Mouse (Mus musculus): ENCODE results near the gene Syt5.

Syt5 gene

GRCm38 (mm10) chr7:4522292-4522691, 25.0 kb downstream of the Syt5 start:
- DNase-seq = peak; percentile 98

DNA sequence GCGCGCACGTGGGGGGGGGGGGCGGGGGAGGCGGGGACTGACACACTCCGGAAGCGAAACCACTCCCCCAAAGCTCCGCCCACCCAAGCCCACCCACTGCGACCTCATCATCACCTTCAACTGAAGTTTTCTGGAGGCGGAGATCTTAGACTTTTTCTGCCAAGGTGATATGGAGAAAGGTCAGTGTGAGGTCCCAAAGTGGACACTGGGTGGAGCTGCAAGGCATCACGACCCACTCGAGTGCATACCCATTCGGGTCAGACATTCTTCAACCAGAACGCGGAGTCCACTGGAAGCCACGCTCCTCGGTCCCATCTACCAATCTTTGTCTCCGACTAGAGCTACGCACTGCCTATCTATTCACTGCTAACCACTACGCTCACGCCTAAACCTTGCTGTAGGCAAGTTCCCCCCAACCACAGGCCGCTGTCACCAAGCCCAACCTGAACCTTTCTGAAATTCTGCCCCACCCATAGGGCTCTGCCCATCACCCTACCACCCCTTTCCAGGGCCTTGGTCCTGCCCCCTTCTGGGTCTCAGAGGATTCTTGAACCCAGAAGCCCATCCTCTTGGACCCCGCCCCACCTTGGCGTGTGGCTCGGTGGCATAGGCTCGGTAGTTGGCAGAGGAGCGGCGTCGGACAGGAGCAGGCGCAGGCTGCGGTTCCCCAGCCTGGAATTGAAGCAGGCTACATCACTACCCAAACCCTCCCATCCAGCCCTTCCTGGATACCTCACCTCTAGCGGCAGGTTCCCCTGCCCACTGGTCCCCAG, 25.9 kb downstream of the Syt5 start:
- DNase-seq = peak; percentile 96

- DNase-seq = no peak
Observed at GRCm38 (mm10) chr7:4518487-4518886, 28.9 kb downstream of the Syt5 start.

- DNase-seq = peak; percentile 94
Observed at GRCm38 (mm10) chr7:4516332-4517050, 30.9 kb downstream of the Syt5 start, which contains the start of gene Tnnt1. Gene Tnnt1, minus strand, starts transcription at chr7:4516382.

DNA sequence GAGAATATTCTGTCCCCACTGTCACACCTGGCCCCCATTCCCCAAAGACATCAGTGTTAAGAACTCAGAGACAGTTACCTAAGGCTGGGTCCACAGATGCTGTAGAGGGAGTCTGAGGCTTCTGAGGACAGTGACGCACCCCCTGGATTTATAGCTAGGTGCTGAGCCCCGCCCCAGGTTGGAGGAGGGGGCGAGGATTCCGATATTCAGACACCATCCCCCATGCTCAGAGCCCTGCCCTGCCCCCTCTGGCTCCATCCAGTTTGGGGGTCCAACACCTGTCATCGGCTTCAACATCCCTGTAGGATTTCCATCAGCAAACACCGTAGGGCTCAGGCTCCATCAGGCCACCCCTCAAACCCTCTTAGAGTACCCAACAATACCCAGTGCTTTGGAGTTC, 31.5 kb downstream of the Syt5 start:
- DNase-seq = peak; percentile 92

DNA sequence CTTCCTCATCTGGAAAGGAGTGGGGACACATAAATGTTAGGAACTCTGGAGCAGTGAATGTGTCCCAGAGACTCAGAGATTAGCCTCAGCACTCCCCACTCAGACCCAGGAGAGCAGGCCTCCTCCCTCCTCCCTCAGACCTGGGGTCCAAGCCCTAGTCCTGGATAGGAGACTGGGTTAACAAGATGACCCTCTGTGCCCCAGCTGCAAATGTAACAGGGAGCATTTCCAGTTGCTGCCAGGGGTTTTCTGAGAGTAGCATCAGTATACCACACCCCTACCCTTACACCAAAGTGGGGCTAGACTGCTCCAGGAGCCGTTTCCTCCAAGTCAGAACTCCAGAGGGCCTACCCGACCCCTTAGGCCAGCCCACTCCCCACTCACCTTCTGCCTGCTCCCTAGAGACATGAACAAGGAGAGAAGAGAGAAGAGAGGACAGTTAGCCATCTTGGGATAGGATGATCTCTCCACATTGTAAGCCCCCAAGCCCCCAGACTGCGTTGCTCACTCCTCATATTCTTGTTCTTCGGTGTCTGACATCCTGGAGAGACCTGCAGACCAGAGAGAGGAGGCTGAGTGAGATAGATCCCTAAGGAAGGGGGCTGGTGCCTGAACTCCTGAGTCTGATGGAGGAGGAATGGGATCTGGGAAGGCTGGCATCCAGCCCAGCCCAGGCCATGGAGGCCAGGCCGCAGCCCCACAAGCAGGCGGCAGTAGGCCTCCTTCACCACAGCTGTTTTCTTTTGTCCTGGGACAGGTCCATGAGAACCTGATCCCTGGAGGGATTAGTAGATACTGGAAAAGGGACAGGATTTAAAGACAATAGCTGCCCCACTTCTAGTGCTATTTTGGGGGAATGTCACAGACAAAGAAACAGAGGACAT, 33.3 kb downstream of the Syt5 start:
- peak; percentile 93 for DNase-seq

DNA sequence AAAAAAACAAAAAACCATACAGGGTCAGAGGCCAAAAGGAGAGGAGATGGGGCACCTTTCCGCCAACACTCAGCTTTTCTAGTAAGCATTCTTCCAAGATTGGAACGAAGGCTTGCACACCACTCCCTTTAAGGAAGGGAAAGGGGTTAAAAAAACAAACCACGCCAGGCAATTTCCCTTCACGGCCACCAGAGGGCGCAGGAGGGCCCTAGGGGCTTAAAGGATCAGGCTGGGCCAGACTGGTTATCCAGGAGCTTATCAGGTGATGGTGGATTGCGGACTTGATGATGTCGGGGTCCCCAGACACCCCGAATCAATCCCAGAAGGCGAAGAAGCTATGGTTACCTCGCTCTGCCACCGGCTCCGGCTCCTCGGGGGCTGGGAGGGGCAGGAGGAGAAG, 34.1 kb downstream of the Syt5 start:
- peak; percentile 94 for DNase-seq

GRCm38 (mm10) chr7:4511489-4512224, 35.7 kb downstream of the Syt5 start:
- DNase-seq = peak; percentile 94

GRCm38 (mm10) chr7:4509863-4510608, 37.3 kb downstream of the Syt5 start:
- DNase-seq = peak; percentile 98

DNA sequence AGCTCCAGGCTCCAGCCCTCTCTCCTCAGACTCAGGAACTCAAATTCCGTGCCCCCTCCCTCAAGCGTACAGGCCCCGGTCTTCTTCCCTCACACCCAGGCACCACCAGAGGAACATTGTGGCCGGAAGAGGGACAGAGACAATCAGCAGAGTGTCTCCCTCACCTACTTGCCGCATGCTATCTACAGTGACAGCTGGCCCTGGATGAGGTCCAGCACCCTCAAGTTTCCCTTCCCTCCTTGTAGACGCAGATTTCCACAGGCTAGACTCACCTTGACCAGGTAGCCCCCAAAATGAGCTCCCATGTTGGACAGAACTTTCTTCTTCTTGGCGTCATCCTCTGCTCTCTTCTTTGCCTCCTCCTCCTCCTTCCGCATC, 38.6 kb downstream of the Syt5 start:
- DNase-seq = no peak

- DNase-seq = no peak
Observed at GRCm38 (mm10) chr7:4508062-4508738, 39.1 kb downstream of the Syt5 start.

DNA sequence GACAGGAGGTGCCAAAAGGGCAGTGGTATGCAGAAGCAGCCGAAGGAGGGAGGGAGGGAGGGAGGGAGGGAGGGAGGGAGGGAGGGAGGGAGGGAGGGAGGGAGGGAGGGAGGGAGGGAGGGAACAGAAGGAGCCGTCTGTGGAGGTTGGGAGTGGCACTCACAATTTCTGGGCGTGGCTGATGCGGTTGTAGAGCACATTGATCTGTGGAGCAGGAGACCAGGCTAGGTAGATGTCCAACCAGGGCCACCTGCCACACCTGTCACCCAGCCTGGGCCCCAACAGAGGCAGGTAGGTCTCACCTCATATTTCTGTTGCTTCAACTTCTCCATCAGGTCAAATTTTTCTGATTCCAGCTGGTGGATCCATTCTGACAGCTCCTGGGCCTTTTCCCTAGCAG, 40.1 kb downstream of the Syt5 start:
- no peak for DNase-seq

DNA sequence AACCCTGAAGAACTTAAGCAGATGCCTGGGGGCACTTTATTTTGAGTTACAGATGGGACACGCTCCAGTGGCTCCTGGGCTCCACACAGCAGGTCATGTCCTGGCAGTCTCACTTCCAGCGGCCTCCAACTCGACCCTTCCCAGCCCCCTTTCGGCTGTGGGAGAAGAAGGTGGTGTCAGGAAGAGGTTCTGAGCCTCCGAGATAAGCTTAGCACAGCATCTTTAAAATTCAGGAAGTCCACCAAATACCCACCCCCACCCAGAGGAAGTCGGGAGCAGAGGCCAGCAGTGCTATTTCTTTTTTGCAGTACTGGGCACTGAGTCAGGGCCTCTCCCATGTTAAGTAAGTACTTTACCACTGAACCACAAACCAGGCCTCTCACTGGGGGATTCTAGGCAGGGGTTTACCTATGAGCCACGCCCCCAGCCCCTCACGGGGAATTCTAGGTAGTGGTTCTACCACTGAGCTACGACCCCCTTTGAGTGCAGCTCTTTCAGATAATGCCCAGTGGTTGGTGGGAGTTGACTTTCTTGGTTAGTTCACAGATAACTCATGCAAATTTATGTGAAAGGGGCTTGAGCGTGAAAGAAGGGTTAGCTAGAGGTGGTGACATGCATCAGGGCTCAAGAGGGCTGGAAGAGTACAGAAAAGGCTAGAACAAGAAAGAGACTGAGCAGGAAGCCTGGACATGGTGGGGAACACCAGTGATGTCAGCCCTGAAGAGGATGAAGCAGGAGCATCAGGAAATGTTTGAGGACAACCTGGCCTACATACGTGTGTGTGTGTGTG, 42.5 kb downstream of the Syt5 start:
- DNase-seq = peak; percentile 95

DNA sequence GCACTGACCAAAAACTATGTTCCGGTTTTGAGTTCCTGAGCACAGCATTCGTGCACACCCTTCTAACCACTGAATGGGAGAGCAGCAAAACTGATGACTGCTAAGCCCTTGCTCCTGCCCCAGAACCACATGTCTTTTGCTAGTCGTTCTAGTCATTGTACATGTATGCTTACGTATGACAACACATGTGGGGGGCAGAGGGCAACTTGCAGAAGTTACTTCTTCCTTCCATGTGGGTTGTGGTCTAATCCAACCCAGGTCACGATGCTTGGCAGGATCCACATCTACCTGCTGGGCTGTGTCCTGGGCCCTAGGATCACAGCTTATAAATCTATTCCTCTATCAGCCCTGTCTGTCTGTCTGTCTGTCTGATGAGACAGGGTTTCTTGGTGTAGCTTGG, 43.5 kb downstream of the Syt5 start:
- DNase-seq = peak; percentile 91

- no peak for DNase-seq
Observed at GRCm38 (mm10) chr7:4503100-4503499, 44.2 kb downstream of the Syt5 start.

- DNase-seq = peak; percentile 96
Observed at GRCm38 (mm10) chr7:4502421-4503090, 44.8 kb downstream of the Syt5 start.

GRCm38 (mm10) chr7:4501558-4502397, 45.6 kb downstream of the Syt5 start, which contains the start of gene Ppp1r12c:
Gene Ppp1r12c, minus strand, starts transcription at chr7:4501680.
- DNase-seq = peak; percentile 99

DNA sequence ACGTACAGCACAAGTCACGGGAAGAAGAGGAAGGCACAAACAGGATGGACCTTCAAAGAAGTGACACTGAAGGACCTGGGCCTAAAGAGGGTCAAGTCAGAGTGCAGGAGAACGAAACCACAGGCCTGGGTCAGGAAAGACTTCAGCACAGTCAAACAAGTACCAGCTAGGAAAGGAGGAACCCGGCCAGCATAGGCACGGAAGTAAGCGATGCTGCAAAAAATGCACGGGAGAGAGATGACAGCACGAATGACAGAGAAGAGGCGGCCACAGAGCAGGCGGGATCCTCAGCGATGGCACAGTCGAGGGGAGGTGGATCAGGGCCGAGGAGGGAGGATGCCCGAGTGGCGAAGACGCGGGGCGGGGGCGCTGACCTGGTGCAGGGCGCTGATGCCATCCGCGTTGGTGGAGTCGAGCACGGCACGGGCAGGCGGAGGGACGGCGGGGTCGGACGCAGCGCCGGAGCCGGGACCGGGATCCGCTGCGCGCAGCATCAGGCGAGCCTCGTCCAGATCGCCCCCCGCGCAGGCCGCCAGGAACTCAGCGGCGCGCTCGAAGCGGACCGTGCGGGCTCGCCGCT, 46.4 kb downstream of the Syt5 start:
- DNase-seq = peak; percentile 96
